In genomic region chr16:28562847-28563246, GRCm38 (mm10) we compare ENCODE assay signal across 20 mouse cellular contexts.
DNase-seq lines count a peak whose midpoint lies in the region; TF ChIP-seq lines count a peak whose summit lies in the region.
"Had no signal": no experiment of that assay in that cellular context is flagged by ENCODE, and none has a peak within 500 bp of the region (broad histone marks: within the 10 kb centered on the region; RNA-seq: fewer than 3 reads in every experiment).

No protein-coding gene starts in this region.

- intact Hi-C loops in left cerebral cortex, postnatal 25 days (cut with DNase I) = loop anchor here (5.0 kb wide), 1 partner anchor 46 kb away; no protein-coding TSS in a partner anchor
- intact Hi-C loops in left cerebral cortex, postnatal 4 days (cut with DNase I) = no loop called here

- TF ChIP-seq CTCF in cortical plate, adult 2 months (IDR thresholded peaks at IDR 0.05; ENCODE audit: extremely low read depth, insufficient read depth, low read length) = no peak

- peaks cover 2% of the 10 kb centered on the region; the same call in 1 of the 2 replicates for H3K4me1 ChIP-seq in cortical plate, adult 2 months (ENCODE audit: control insufficient read depth, insufficient read depth, low read length)

- no peak for TF ChIP-seq POLR2A in cortical plate, adult 2 months (IDR thresholded peaks at IDR 0.05; ENCODE audit: extremely low read depth, insufficient read depth, low read length)

- peak; percentile 20 for DNase-seq in layer of hippocampus, adult 9-11 months
- DNase-seq in layer of hippocampus, postnatal 10 days (ENCODE audit: low spot score in 2 of 2) = no peak
- peak; percentile 17 to 84 for DNase-seq in left cerebral cortex, postnatal 25 days (ENCODE audit: low spot score in 2 of 2)
- no peak for DNase-seq in left cerebral cortex, postnatal 4 days
- peak; percentile 75 for DNase-seq in brain, adult 2 months (ENCODE audit: low read depth, low spot score)
- no peak for DNase-seq in urinary bladder, postnatal 25 days (ENCODE audit: low spot score)
- DNase-seq: adrenal gland, adult 2 months; adrenal gland, postnatal 25 days; cerebellum, adult 2 months; cerebellum, postnatal 10 days; embryo, embryonic 11 days; gastrocnemius, postnatal 36 days; heart, adult 11 months; heart, postnatal 36 days had no signal

- H3K27ac ChIP-seq in cortical plate, adult 2 months (ENCODE audit: insufficient read depth, low read length) = no peak overlapping the region
- H3K27ac ChIP-seq: embryonic facial prominence, embryonic 15.5 days; forebrain, embryonic 15.5 days; heart, embryonic 13.5 days; hindbrain, embryonic 15.5 days had no signal

- 0 out of 2 replicates have a peak overlapping the region, but pooled peaks have one; percentile 19 for H3K4me3 ChIP-seq in cortical plate, adult 2 months (ENCODE audit: insufficient read depth, low read length)
- H3K4me3 ChIP-seq: embryonic facial prominence, embryonic 15.5 days; erythroblast, embryonic 14.5 days; forebrain, embryonic 15.5 days; heart, embryonic 13.5 days; hindbrain, embryonic 15.5 days had no signal

Comparison
In these comparisons a context has a peak if more than half of its experiments do, and no peak if none do; other contexts are left out.
1. DNase-seq: peak in layer of hippocampus, adult 9-11 months (single experiment), left cerebral cortex, postnatal 25 days (2 of 2) and brain, adult 2 months (single experiment); none in layer of hippocampus, postnatal 10 days (0 of 2), left cerebral cortex, postnatal 4 days (single experiment) and urinary bladder, postnatal 25 days (single experiment).